Mouse (Mus musculus) lung, postnatal 0 days (tissue): ENCODE measurements around the gene Pip5k1b. TPM values are rescaled to one million over a fixed set of nuclear protein-coding genes. Genes with fewer than 3 reads are reported as not detected.

Source experiments
- ATAC-seq: fragments of 200-750 bp; cut with Nextera tagmentation; 2 replicates; pipeline ENCODE4 v1.8.0; 2017; ENCODE audit warnings: moderate library complexity
- DNase-seq: peaks from one replicate; pipeline ENCODE4 v3.0.0-alpha.2; 2016; ENCODE audit warnings: low spot score
- H3K27ac ChIP-seq: fragments of 300-500 bp; sonication (generic); 2 replicates; pipeline ENCODE4 v1.5.1; 2014; ENCODE audit warnings: antibody characterized with exemption, mild to moderate bottlenecking, low read length, mixed read lengths
- H3K27me3 ChIP-seq: fragments of 300-500 bp; sonication (generic); replicated peaks from 2 replicates; pipeline ENCODE4 v1.6.1; 2014; ENCODE audit warnings: low read length, mixed read lengths; ENCODE audit not compliant: insufficient read depth
- H3K36me3 ChIP-seq: fragments of 300-500 bp; sonication (generic); 2 replicates; pipeline ENCODE4 v1.6.1; 2014; ENCODE audit warnings: low read length, mixed read lengths; ENCODE audit not compliant: insufficient read depth
- H3K4me1 ChIP-seq: fragments of 300-500 bp; sonication (generic); 2 replicates; pipeline ENCODE4 v1.6.1; 2014; ENCODE audit warnings: antibody characterized with exemption, low read depth, low read length, mixed read lengths; ENCODE audit not compliant: insufficient read depth
- H3K4me2 ChIP-seq: fragments of 300-500 bp; sonication (generic); replicated peaks from 2 replicates; pipeline ENCODE4 v1.6.1; 2014; ENCODE audit warnings: low read depth, mild to moderate bottlenecking, low read length, moderate library complexity, mixed read lengths
- H3K4me3 ChIP-seq: fragments of 300-500 bp; sonication (generic); 2 replicates; pipeline ENCODE4 v1.5.1; 2014; ENCODE audit warnings: low read depth, low read length
- H3K9ac ChIP-seq: fragments of 300-500 bp; sonication (generic); replicated peaks from 2 replicates; pipeline ENCODE4 v1.6.1; 2014; ENCODE audit warnings: low read depth, mild to moderate bottlenecking
- H3K9me3 ChIP-seq: fragments of 300-500 bp; sonication (generic); 2 replicates; pipeline ENCODE4 v1.6.1; 2016; ENCODE audit warnings: low read length, mixed read lengths
- CTCF ChIP-seq: IDR thresholded peaks from 2 replicates; pipeline ENCODE4 v1.5.1; 2016; ENCODE audit warnings: antibody characterized with exemption, mild to moderate bottlenecking
- EP300 ChIP-seq: IDR thresholded peaks from 2 replicates; pipeline ENCODE4 v1.6.1; 2016; ENCODE audit warnings: antibody characterized with exemption, mild to moderate bottlenecking, control low read depth
- WGBS: fragments of 180-500 bp; shearing (Covaris S2); extraction: QIAGEN DNeasy Blood & Tissue Kit; methylation state at CpG from one replicate; pipeline ENCODE4 v1.1.7; 2014; 5-methylcytosine and 5-hydroxymethylcytosine counted together
- polyA plus RNA-seq: library from polyadenylated mRNA; unstranded; fragments of >200 nt; fragmentation: Nextera tagmentation; extraction: Ambion mirVana; gene quantifications from 2 replicates; pipeline ENCODE4 v1.2.1, GENCODE M21; 2015

The Pip5k1b gene
- polyA plus RNA-seq, 1 experiment from 2014 or later = 14.5 TPM

- Histone ChIP-seq H3K9me3 (no peaks in the 10 kb centered on the region), H3K9ac (no peak overlapping the region), H3K36me3 (no peaks in the 10 kb centered on the region), H3K27ac (no peak overlapping the region), H3K4me2 (no peak overlapping the region), H3K27me3 (no peaks in the 10 kb centered on the region), H3K4me3 (no peak overlapping the region), H3K4me1 (0 out of 2 replicates have a peak, but pooled peaks cover 5% of the 10 kb centered on the region)
- TF ChIP-seq EP300 = no peak
- WGBS = 65% methylated on average over 4 of the region's 4 CpGs
- DNase-seq (no peak), ATAC-seq (no peak)
Observed at GRCm38 (mm10) chr19:24528910-24529561, 26.6 kb downstream of the Pip5k1b start.

- H3K36me3 ChIP-seq = no peaks in the 10 kb centered on the region
- H3K4me2 ChIP-seq = no peak overlapping the region
- WGBS = 52% methylated on average over 4 of the region's 4 CpGs
- DNase-seq (no peak), ATAC-seq (no peak)
- no peak overlapping the region for H3K4me3 ChIP-seq
- no peak overlapping the region for H3K27ac ChIP-seq
- H3K9ac ChIP-seq = no peak overlapping the region
- no peaks in the 10 kb centered on the region for H3K9me3 ChIP-seq
- H3K27me3 ChIP-seq = no peaks in the 10 kb centered on the region
- 0 out of 2 replicates have a peak, but pooled peaks cover 5% of the 10 kb centered on the region for H3K4me1 ChIP-seq
- TF ChIP-seq EP300 (no peak), CTCF (no peak)
Observed at GRCm38 (mm10) chr19:24528129-24528730, 27.4 kb downstream of the Pip5k1b start.

DNA sequence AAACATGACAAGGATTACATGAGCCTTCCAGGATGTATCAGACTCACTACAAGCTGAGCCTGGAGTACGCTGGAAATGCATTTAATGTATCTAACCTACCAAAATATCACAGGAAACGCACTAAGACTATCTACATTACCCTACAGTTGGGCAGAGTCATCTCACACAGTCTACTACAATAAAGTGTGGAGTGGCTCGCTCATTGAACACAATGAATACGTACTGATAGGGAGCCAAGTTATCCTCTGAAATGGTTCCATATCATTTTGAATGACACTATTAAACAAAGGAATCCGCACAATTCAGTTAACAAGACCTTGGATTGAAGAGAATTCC is 28.1 kb downstream of the Pip5k1b start:
- no peak for ATAC-seq
- no peak overlapping the region for H3K27ac ChIP-seq
- no peak overlapping the region for H3K4me2 ChIP-seq
- no peaks in the 10 kb centered on the region for H3K36me3 ChIP-seq
- no peaks in the 10 kb centered on the region for H3K27me3 ChIP-seq
- no peak overlapping the region for H3K9ac ChIP-seq
- H3K9me3 ChIP-seq = no peaks in the 10 kb centered on the region
- 84% methylated on average over 5 of the region's 5 CpGs for WGBS
- DNase-seq = no peak
- TF ChIP-seq CTCF (no peak), EP300 (no peak)
- no peak overlapping the region for H3K4me3 ChIP-seq
- 0 out of 2 replicates have a peak, but pooled peaks cover 5% of the 10 kb centered on the region for H3K4me1 ChIP-seq

- no peak for DNase-seq
- 0 out of 2 replicates have a peak, but pooled peaks cover 5% of the 10 kb centered on the region for H3K4me1 ChIP-seq
- no peak overlapping the region for H3K4me2 ChIP-seq
- H3K9ac ChIP-seq = no peak overlapping the region
- no peak overlapping the region for H3K27ac ChIP-seq
- H3K36me3 ChIP-seq = no peaks in the 10 kb centered on the region
- H3K4me3 ChIP-seq = no peak overlapping the region
- TF ChIP-seq EP300 (no peak), CTCF (no peak)
- no peaks in the 10 kb centered on the region for H3K27me3 ChIP-seq
- no peaks in the 10 kb centered on the region for H3K9me3 ChIP-seq
- WGBS = 68% methylated on average over 15 of the region's 15 CpGs
- ATAC-seq = no peak
Observed at GRCm38 (mm10) chr19:24526731-24527612, 28.7 kb downstream of the Pip5k1b start.

GRCm38 (mm10) chr19:24523476-24524313 is 32.0 kb downstream of the Pip5k1b start:
- Histone ChIP-seq H3K9me3 (no peaks in the 10 kb centered on the region), H3K4me1 (0 out of 2 replicates have a peak, but pooled peaks cover 5% of the 10 kb centered on the region), H3K36me3 (no peaks in the 10 kb centered on the region), H3K4me3 (no peak overlapping the region), H3K4me2 (no peak overlapping the region), H3K27me3 (no peaks in the 10 kb centered on the region), H3K27ac (no peak overlapping the region), H3K9ac (no peak overlapping the region)
- no peak for ATAC-seq
- 71% methylated on average over 15 of the region's 15 CpGs for WGBS
- DNase-seq = no peak
- TF ChIP-seq CTCF = no peak
- TF ChIP-seq EP300 = no peak
